Mouse (Mus musculus) adrenal gland, postnatal 25 days (tissue): ENCODE data around the gene Chrdl2. TPM values are rescaled to one million over a fixed set of nuclear protein-coding genes. Genes with fewer than 3 reads are reported as not detected.
"Not testable (repeated sequence)": the region's sequence is repeated elsewhere in the genome, so short reads cannot be mapped to it uniquely, and the experiment has no call there.

Source experiments
- DNase-seq: peaks from one replicate; pipeline ENCODE4 v3.0.0; 2021; ENCODE audit warnings: mixed read lengths
- total RNA-seq: library from RNA; stranded (reverse); gene quantifications from 2 replicates; pipeline ENCODE4 v1.2.3, GENCODE M21; 2021

The Chrdl2 gene
- total RNA-seq, 1 experiment from 2014 or later, result not detected

DNA sequence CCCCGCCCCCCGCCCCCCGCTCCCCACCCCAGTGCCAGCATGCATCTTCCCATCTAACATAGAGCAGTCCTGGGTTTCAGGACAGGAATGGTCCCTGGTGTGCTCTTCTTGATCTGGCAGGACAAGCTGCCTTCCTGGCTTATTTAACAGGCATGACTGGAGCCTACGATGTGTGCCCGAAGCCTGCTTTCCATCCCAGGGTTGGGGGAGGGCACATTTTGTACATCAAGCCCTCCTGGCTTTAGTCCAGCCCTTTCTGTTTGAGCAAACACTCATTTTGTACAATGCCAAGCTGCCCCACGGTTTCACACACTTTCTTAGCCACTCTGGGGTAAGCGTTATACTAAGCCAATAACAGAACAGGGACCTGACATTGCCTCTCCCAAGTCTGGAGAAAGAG is 30.1 kb downstream of the Chrdl2 start:
- no peak for DNase-seq

DNA sequence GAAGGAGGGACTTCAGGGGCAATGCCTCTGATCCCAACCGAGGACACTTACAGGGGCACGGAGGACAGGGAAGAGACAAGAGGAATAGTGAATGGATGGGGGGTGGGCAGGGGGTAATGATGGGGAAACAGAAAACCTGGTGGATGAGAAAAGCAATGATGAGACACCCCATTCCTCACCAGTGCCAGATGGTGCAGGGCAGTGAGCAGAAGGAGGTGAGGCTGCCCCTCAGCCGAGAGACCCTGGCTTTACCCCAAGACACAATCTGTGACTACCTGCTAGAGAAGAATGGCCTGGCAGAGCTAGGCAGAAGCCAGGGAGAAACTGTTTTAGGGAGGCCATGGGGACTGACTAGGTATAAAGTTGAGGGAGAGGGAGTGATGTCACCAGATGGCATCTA is 30.5 kb downstream of the Chrdl2 start:
- DNase-seq, result no peak

DNA sequence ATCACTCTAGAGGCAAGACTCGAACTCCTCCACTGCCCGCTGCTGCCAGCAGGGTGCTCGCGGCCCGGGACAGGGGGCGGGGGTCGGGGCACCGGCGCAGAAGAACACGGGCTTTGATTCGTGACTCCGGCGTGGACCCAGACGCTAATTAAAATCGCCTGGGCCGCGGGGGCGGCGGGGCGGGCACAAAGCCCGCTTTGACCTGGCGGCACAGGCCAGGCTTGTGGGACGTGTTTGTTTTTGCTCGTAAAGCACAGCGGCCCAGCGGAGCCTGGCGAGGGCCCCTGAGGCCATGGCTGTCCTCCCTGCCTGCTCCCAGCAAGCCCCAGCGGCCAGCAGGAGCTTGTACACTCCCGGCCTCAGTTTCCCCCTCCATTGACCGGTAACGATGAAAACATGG is 36.1 kb downstream of the Chrdl2 start:
- no peak for DNase-seq

DNA sequence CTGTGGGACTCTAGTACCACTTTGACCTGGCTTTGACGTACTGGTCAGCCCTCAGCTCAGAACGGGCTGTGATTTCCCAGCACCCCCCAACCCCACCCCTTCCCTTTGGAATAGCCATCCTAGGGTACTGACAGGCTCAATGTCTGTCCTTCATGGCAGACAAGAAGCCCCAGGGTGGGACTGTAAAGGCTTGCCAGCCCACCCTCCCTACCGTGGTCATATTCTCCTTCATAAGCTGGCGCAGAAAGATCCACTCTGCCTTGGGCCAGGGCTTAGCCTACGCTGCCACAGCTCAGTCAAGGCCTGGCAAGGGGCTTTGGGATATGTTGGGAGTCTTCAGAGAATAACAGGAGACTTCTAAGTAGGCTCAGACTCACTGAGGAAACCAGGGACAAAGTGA is 37.1 kb downstream of the Chrdl2 start:
- DNase-seq, result no peak

DNA sequence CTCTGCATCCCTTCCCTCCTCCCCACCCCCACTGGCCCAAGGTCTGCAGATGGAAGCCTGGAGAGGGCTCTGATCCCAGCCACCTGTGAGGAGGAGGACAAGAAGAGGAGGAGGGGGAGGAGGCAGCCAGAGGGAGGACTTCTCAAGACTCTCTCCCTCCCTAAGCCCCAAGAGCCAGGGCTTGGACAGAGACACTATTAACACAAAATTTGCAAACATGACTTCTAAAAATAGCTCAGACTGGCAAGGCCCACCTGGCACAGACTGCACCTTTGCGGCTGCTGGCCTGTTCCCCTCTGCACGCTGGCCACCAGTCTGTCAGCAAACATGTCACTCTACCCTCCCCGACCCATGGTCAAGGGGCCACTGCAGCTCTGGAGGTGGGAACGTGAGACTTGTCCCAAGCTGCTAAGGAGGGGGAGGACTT is 37.6 kb downstream of the Chrdl2 start:
- DNase-seq, result no peak

DNA sequence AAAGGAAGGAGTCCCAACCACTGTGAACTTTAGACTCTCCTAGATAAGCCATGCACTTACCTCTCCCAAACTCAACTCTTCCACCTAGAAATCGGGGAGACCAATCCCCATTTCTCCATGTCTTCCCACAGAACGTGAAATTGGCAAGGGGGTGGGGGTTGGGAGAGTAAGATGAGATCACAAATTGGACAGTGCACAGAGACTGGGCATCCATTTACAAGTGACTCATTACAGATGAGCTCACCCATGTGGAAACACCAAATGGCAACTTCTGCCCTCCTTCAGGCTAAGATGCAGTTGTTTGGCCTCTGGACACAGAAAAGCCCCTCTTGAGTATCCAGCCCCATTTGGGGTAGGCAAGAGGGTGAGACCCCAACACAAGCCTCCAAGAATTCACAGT is 40.5 kb downstream of the Chrdl2 start:
- DNase-seq, result no peak

DNA sequence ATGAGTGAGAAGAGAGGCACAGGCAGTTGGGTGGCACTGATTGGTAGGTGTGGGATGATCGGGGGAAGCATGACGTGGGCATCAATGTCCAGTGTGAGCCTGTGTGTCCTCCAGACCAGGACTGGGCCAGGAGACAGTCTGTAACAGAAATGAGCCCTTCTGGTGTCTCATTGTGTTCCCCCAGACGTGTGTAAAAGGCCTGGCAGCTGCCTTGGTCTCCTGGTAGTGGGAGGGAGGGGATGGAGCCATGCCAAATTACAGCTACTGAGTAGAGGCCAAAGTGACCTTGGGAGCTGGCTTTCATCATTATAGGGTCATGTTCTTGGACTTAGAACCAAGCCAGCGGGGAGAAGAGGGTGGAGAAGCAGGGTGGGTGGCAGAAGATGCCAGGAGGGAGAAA is 45.9 kb downstream of the Chrdl2 start:
- peak; percentile 43 for DNase-seq

DNA sequence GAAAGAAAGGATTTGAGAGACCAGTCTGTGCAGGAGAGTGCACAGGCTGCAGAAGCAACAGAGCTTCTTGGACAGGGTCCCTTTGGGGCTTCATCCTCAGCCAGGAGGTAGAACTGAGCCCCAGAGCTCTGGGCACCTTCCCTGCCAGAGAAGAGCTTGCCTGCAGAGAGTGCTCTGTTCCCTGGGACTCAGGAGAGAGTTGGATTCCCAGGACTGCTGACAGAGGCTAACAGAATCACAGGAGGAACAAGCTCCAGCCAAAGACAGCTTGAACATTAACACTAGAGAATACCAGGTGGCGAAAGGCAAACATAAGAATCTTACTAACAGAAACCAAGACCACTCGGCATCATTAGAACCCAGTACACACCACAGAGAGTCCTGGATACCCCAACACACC is 47.0 kb downstream of the Chrdl2 start:
- DNase-seq, result not testable (repeated sequence)

DNA sequence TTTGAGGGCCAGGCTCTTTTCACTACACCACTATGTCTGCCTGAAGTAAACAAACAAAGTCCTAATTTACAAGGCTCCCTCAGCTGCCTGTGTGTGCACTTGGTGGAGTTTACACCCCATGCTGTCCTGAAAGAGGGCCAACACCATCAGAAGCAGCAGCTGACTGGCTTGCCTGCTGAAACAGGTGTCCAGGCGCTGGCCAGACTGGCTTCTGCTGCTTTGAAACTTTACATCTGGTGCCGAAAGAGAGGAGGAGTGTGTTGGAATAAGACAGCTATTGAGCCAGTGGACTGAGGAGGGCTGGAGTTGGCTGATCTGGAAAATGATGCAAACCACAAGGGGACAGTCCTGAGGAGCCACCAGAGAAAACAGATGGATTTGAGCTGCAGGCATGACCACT is 68.0 kb downstream of the Chrdl2 start:
- DNase-seq, result no peak

DNA sequence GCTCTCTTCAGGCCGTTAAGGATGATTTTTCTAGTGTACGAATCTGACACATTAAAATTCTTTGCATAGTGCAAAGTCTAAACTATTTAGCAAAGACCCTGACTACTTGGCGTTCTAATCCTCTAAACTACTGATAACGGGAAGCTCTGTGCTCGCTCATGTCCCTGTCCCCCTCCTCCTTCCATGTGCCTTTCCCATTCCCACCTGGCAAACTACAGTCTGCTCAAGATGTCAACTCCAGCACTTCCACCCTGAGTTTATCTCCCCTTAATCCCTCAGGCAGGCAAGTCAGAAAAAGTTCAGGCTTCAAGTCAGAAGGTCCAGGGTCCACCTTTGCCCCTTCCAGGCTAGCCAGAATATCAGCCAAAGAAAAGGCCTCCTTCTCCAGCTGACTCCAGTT is 70.3 kb downstream of the Chrdl2 start:
- DNase-seq, result no peak

DNA sequence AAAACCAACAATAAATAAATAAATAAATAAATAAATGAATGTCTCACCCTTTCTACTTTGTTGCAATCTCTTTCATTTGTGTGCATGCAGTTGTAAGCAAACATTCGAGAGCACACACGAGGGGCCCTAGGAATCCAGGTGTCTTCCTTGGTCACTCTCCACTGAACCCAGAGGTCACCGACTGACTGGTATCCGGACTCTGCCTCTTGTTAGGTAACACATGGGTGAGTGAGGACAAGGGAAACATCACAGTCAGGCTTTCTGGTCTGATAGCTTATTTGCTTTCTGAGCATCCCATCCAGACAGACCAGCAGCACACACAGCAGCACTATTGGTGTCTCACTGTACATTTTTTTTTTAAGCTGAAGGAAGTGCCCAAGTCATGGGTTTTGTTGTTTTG is 71.1 kb downstream of the Chrdl2 start:
- no peak for DNase-seq

DNA sequence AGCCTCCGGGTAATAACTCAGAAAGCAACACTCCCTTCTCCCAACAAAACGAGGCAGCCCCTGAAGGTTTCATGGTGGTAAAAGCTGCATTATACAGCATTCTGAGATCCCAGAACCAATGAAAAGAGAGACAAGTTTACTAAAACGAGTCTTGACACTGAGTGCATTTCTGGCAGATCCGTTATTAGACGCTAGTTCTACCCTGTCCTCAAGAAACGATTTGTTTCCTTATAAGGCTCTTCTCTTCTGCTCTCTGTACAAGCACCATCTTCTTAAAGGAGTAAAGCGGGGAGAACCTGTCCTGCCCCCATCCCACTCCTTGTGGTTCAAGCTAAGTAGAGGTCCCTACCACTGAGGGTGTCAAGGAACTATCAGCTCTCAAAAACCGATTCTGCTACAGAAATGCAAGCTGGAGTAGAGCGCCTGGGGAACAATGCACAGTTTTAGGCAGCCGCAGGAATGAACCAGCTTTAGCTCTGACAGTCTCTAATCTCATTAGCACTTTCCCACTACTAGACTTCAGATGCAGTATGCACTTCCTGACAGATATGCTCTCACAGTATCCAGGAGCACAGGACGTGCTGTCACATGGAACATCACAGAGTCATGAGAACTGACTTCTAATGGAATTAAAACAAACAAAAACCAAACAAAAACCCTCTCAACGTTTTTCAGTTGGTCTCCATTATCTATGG is 74.3 kb downstream of the Chrdl2 start:
- no peak for DNase-seq

DNA sequence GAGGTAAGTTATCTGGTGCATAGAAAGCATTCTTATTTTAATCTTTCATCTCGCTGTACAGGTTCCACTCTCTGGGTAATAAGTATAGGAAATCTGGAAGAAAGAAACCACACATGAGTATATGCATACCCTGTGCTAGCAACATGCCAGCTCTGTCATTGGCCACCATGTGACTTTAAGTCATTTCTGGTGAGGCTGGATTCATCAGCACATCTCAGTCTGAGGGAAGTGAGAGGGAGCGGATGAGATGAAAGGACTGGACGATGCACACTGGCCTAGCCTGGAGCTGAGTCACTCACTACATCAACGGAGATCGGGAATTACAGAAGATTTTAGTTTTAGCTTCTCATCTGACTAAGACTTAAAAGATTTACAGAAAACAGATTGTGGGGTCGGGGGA is 76.9 kb downstream of the Chrdl2 start:
- no peak for DNase-seq

DNA sequence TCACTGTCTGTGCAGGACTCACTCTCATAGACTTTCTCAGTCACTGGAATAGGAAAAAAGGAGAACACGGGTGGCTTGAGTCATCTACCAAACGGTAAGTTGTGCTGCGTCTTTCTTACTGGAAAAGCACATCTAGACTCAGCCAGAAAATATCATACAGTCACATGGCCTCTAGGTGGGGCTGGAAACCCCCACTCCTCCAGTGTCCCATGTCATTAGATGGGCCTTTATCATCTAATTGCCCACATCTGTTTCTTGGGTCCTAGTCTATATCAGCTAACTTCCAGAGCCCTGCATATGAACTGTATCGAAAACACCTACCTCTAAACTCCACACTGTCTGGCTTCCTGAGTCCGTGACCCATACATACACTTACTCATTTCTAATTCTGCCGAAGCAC is 77.8 kb downstream of the Chrdl2 start:
- no peak for DNase-seq

Other genes starting within 250 kb of the Chrdl2 start
- gene Olfr521, start 242.7 kb upstream of the Chrdl2 start, total RNA-seq, result not detected in 2 replicates
- 1.6 and 2.7 TPM in 2 replicates for gene Neu3, start 177.8 kb upstream of the Chrdl2 start, total RNA-seq
- gene Xrra1, start 147.1 kb upstream of the Chrdl2 start, total RNA-seq, result 2.9 and 6.4 TPM in 2 replicates
- 156 and 170 TPM in 2 replicates for gene Spcs2, start 142.7 kb upstream of the Chrdl2 start, total RNA-seq
- 16.8 and 19.8 TPM in 2 replicates for gene Rnf169, start 25.7 kb upstream of the Chrdl2 start, total RNA-seq
- gene Pold3, start 115.4 kb downstream of the Chrdl2 start, total RNA-seq, result 25.6 and 33.6 TPM in 2 replicates
- gene Lipt2, start 153.1 kb downstream of the Chrdl2 start, total RNA-seq, result 6.1 and 6.2 TPM in 2 replicates
- gene Kcne3, start 170.3 kb downstream of the Chrdl2 start, total RNA-seq, result 0.85 and 1.3 TPM in 2 replicates
- gene Pgm2l1, start 221.2 kb downstream of the Chrdl2 start, total RNA-seq, result 8.3 and 12.8 TPM in 2 replicates